Mouse (Mus musculus): ENCODE data around the gene Smox.

Gene Smox

DNA sequence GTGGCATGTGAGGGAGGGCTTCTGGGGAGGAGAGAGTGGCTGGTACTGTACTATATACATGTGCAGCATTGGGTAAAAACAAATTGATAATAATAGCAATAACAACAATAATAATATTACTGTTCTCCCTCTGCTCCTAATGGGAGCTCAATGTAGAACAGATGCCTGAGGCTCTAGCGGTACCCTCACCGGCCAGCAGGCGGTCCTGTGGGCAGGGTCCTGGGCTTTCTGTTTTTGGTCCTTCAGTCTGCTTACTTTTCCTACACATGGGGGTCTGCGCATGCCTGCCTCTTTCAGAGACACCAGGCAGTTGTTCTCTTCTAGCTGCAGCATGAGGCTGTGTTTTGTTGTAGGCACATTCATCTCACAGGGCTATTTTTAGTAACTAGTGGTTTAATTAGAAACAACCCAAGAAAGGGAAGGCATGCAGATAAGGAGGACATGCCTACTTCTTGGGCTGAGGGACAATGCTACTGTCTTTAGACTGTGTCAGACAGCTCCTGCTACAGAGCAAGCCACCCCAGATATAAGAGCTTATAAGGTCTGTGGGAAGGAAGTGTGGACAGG is 22.8 kb downstream of the Smox start:
- no peak for DNase-seq (ENCODE audit: low spot score)

DNA sequence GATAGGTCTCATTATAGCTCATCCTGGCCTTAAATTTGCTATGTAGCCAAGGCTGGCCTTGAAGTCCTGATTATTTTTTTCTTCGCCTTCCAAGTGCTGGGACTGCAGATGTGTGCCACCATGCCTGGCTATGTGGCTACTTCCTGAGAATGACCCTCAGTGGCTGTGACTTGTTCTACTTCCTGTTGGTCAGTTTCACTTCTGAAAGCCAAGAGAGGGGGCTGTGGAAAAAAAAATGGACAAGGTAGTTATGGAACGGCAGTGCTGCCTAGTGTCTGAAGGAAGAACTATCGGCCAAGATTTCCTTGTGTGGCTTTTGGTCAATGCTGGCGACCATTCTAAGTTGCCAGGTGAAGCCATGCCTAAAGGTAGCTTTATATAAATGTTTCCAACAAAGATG is 26.3 kb downstream of the Smox start:
- DNase-seq (ENCODE audit: low spot score): no peak

DNA sequence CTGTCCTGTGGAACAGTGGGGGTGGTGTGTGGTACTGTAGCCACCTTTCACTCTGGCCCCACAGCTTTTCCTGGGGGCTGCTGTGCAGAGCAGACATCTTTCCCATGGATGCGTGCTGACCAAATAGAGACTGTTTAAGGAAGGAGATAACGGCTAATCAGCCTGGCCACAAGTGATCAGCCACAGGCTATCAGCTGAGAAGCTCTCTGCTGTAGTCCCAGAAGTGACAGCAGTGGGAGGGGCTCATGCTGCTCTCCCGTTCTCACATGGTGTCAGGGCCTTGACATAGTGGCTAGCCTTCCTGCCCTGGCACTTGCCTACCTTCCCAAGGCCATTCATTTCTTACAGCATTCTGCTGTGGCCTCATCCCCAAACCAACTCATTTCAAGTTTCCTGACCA is 27.5 kb downstream of the Smox start:
- no peak for DNase-seq (ENCODE audit: low spot score)

DNA sequence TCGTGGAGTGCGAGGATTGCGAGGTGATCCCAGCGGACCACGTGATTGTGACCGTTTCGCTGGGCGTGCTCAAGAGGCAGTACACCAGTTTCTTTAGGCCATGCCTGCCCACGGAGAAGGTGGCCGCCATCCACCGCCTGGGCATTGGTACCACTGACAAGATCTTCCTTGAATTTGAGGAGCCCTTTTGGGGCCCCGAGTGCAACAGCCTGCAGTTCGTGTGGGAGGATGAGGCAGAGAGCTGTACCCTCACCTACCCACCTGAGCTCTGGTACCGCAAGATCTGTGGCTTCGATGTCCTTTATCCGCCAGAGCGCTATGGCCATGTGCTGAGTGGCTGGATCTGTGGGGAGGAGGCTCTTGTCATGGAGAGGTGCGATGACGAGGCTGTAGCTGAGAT is 29.4 kb downstream of the Smox start:
- DNase-seq (ENCODE audit: low spot score): no peak

DNA sequence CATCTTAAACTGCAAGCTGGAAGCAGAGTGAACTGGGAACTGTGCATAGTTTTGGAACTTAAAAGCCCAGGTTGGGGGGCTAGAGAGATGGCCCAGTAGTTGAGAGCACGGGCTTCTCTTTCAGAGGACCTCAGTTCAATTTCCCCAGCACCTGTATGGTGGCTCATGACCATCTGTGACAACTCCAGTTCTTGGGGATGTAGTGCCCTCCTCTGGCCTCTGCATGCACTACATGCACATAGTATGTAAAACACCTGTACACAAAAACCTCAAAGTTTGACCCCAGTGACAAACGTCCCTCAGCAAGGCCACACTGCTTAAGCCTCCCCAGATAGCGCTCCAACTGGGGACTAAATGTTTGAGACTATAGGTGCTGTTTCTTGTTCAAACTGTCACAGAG is 35.8 kb downstream of the Smox start:
- no peak for DNase-seq (ENCODE audit: low spot score)

DNA sequence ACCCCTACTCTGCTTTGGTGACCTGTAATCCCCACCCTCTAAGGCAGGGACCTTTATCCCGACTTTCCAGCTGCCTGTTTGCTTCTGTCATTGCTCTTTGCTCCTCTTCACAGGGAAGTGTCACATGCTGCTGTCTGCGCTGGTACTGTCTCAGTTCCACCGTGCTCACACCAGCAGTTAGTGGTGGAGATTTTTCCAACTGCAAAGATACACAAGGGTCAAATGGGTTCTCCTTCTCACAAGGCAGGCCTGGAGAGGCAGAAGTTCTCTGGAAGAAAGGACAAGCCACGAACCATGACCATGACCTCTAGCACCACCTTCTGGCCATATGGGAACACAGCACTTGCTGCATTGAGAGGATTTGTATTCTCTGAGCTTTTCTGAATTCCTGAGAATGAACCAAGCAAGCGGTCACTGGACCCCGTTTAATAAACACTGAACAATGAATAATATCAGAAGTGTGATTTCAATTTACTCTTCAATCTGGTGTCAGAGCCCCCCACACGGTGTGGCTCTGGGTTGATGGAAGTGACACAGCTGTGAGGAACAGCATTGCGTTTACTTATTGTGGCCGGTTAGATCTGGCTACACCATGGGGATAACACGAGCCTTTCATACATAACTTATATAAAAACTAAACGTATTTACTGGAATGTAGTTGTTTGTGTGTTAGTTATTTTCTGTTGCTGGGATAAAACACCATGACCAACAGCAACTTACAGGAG is 38.8 kb downstream of the Smox start:
- DNase-seq (ENCODE audit: low spot score): no peak

DNA sequence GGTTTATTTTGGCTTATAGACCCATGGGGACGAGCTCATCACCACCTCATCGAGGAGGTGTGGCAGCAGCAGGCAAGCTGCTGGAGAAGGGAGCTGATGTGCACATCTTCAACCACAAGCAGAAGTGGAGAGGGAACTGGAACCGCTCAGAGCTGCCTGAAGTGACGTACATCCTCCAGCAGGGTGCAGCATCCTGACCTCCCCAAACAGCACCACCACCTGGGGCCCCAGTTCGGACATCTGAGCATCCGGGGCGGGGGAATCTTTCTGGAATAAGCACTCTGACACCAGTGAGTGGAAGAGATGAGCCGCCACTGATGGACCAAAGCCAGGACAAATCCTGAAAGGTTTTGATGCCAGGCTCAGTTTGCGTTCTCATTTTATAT is 39.3 kb downstream of the Smox start:
- DNase-seq (ENCODE audit: low spot score): no peak

DNA sequence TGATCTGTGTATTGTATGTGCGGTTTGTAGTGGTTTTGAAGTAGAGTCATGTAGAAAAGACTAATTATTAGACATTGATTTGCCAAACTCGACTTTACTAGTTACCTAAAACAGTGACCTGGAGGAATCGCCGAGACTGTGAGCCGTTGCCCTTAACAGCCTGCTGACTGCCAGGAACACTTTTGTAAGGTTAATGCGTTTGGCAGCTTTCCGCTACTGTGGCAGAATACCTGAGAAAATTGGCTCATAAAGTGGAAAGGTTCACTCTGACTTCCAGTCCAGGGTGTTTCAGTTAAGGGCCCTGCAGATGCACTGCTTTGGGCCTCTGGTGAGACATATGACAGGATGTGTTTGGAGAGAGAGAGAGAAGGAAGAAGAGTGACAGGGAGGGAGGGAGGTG is 40.0 kb downstream of the Smox start:
- DNase-seq (ENCODE audit: low spot score): no peak

DNA sequence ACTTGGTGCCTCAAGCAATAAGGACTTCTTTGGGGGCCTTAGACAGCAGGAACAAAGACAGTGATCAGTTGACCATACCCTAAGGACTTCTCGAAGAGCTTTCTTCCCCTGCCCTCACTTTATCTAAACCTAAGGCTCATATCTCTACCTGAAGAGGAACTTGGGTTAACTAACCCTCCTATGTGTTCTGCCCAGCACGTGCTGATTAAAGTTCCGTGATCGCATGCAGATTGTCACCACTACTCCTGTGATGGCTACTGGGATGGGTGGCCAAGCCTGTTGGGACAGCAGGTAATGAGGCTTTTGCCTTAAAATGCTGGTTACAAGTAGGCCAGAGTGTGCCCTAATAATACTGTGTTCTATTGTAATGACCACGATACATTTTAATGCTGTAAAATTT is 43.9 kb downstream of the Smox start:
- DNase-seq (ENCODE audit: low spot score): no peak

DNA sequence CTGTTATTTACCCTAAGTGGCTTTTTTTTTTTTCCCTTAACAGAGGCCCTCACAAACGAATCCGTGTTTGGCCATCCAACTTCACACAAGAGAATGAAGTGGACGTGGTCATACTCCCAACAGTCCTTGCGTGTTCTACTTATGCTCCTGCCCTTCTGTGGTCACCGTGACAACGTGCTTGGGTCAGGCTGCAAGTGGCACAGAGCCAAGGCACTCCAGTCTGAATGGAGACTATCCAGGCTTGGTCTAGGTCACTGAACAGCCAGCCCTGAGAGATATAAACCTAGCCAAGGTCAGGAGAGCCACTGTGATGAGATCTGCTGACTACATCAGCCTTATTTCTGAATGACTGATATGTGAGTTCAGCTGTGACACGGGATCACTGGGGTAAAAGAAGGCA is 47.0 kb downstream of the Smox start:
- DNase-seq (ENCODE audit: low spot score): no peak

DNA sequence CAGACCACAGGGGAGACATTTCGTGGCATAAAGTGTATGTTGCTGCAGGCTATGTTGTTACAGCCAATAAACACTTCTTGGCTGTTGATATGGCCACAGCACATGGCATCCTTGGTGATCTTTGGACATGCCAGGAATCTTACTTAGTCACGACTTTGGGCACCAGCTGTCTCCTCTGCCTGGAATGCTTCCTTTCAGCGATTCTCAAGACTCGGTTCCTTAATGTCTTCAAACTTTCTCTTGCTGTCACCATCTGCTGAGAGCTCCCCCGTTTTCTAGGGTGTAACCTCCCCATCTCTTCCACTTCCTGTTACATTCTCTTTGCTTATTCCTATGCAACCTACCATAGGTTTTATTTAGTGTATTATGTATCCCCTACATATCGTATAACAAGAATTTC is 48.5 kb downstream of the Smox start:
- DNase-seq (ENCODE audit: low spot score): no peak

DNA sequence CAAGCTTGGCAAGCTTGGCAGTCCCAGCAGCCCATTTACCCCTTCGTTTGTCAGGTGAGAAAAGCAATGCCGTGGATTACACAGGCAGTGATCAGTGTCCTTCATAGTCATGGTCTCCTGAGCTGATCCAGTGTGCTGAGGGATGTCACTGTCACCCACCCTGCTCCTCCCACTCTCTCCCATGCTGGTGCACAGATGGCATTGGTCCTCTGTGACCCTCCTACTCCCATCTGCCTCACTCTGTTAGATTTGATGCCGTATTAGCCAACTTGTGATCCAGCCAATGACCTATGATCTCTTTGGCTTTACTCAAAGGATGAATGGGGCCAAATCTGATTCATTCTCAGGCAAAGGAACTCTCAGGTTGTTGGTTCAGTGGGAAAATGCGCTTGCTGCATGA is 50.4 kb downstream of the Smox start:
- no peak for DNase-seq (ENCODE audit: low spot score)

DNA sequence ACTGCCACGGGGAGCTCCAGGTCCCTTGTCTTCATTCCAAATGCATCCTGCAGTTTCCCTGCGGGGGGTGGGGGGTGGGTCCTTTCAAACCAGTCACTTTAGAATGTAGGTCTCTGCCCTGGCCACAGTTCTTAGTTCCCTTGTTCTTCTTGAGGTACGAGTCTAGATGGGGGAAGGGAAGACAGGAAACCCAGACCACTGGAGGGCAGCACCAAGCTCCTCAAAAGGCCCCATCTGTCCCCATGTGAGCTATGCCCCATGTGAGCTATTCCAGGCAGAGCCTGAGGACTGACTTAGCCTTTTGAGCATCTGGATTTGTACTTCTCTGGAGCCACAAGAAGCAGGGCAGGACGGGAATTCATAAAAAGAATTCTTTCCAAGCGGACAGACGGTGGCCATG is 51.2 kb downstream of the Smox start:
- DNase-seq (ENCODE audit: low spot score): no peak

DNA sequence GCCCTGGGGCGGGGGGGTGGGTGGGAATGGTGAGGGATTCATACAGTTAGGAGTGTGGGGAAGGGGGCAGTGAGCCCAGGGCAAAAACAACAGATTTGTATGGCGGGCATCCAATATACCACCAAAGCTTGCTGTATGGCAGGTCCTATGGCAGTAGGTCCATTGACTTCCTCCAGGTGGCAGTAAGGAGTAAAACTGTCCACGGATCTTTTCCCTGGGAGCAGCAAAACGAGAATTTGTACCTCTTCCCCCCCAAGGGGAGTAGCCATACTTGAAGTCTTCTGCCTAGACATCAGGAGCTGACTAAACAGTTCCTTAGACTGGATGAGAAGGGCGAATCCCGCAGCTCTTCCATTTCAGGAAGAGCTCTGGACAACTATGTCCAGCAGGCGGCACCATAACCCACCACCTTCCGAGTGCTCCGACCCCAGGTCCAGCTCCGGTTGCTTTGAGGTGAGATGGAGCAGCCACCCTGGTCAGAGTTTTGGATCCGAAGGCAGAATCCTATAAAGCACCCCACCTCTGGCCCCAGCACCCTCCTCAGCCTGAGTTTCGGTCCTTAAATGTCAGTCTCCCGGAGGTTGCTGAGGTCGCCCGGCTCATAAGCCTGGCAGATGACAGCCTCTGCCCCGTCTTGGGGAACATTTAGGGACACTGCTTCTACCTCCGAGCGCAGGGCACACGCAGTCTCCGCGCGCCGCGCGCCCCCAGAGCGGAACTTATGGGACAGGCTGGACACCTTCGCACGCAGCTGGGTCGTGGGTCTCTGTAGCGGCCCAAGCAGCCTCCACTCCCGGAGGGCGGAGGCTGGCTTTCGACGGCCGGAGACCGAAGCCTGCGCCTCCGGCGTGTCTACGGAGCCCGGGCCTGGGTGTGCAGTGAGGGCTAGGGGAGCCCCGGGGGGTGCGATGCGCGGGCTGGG is 54.4 kb downstream of the Smox start:
- peak; percentile 42 for DNase-seq (ENCODE audit: low spot score)

DNA sequence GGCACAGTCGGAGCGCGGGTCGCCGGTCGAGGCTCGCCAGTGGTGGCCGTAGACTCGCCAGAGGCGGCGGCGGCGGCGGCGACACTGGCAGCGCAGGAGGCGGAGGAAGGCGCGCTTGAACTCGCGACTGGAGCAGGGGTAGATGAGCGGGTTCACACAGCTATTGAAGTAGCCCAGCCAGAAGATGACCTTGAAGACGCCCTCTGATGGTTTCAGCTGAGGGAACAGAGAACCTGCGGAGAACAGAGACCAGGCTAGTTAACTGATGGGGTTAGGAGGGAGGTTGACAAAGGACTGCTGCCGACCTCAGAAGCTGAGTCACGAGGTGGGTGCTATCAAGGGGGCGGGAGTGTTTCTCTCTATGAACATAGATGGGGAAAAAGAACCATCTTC is 55.0 kb downstream of the Smox start:
- no peak for DNase-seq (ENCODE audit: low spot score)

DNA sequence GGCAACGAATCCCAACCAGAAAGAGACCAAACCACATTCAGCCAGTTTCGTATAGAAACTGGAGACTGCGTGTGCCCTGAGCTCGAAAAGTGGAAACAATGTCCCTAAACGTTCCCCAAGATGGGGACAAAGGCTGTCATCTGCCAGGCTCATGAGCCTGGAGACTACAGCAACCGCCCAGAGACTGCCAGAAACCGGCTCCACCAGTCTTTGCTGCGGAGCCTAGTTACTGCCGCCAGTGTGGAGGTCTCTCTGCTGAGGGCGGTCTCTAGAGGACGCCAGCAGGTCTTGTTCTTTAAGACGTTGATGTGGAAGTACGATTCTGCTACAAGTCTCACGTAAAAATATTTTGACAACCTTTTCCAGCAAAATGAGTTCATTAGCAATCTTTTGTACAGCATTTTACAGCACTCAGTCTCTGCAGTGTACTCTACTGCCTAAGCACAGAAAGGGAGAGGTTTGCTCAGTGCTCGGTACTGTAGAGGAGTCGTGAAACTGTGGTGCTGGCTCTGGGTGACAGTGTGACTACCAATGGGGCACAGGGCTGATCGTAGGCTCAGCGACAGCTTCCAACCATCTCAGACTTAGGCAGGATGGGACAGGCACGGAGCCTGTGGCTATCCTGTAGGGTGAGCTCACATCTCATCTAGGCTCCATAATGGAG is 55.6 kb downstream of the Smox start:
- no peak for DNase-seq (ENCODE audit: low spot score)

DNA sequence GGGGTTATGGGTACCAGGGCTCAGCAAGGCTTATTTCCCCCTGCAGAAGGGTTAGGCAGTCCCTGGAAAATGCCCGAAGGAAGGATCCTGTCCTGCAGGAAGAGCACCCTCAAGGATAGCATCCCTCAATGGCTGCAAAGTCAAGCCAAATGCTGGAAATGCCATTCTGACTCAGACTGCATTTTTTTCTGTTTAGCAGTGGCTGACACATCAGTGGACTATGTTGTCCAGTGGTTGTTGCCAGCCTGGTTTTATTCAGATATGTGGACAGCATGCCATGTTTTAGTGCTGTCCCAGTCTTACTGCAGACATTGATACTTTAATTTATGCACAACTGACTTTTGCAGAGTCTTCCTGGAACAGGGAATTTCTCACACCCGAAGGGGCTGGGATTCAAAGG is 57.0 kb downstream of the Smox start:
- no peak for DNase-seq (ENCODE audit: low spot score)

DNA sequence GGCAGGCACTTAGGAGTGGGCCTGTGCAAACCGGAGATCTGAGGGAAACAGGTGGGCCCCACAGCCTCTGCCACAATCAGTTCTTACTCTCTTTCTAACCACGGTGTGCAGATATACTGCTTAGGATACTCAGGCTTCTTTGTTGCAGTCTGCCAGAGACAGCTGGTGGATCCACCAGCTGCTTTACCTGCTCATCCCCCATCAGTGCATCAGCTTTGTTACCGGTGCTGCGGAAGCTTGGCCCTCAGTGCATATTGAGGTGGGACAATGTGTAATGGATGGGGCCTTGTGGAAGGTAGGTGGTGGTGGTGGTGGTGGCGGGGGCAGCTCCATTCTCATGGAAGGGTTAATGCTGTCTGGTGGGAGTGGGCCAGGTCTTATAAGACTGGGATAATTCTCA is 57.8 kb downstream of the Smox start:
- DNase-seq (ENCODE audit: low spot score): no peak

DNA sequence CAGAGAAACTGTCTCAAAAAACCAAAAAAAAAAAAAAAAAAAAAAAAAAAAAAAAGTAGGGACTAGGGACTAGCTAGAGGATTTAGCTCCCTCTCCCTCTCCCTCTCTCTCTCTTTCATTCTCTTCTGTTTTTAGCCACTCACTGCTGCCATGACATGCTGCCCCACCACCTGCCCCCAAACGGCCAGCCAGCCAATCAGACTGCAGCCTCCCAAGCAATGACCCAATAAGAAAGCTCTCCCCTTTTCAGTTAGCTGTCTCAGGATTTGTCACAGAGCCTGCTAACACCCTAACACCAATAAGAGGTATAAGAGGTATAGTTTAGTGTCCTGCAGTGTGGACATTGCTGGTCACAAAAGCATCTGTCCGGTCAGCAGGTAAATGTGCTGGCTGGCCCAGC is 59.2 kb downstream of the Smox start:
- no peak for DNase-seq (ENCODE audit: low spot score)

DNA sequence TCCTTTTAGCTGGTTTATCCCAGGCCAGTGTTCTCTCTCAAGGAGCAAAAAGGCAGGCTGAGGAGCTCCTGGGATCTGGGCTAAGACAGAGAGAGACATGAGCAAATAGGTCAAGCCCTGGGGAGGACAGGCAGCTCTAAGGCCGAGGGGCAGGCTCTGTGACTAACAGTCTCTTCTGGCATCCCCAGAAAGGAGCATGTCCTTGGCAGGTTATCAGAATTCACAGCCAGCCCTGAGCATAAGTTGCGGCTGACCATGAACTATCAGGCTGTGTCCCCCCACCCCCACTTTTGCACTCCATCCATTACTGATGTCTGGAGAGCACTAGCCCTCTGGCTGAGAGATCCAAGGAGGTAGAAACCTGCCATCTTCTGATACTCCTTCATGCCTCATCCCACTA is 59.6 kb downstream of the Smox start:
- no peak for DNase-seq (ENCODE audit: low spot score)

DNA sequence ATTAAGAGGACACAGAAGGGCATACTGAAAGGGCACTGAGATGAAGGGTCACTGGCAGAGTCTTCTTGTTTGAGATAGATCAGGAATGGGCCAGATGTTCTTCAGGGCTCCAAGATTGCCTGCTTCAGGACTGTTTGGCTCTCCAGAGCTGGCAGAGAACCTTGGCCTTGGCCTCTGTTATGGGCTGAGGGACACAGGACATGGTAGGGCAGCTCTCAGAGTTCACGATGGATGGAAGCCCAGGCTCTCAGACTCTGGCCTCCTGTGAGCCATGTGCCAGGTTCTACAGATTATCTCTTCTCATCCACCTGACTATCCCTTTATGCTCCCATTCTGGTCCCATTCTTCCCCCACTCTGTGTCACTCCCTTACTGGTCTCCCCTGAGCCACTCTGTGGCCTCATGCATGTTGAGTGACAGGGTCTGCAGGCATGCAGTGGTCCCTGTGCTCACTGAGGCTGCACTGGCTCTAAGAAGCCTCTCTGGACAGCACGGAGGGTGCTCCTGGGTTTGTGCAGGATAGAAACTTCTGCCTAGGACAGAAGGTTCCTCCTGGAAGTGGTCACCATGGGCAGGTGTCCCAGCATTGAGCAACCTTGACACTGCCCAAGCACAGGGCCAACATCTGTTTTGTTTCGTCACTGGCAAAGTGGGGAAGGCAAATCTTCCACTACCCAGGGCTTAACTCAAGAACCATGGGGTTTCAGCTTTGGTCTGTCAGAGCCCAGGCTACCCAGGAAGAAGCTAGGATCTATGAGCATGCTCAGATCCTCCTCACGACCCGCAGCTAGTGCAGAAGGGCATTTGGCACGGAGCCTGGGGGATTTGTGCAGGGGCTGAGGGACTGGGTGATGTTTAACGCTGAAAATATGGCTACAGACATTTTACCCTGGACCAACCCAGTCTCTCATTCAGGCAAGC is 60.7 kb downstream of the Smox start:
- DNase-seq (ENCODE audit: low spot score): no peak
